Mouse (Mus musculus): ENCODE data around the gene Chia1. TPM values are rescaled to one million over a fixed set of nuclear protein-coding genes. Genes with fewer than 3 reads are reported as not detected.
"Not testable (repeated sequence)": the region's sequence is repeated elsewhere in the genome, so short reads cannot be mapped to it uniquely, and the experiment has no call there.

Chia1 gene
- polyA plus RNA-seq (2012; rRNA removed), result 0.62 and 0.76 TPM in 2 replicates

DNA sequence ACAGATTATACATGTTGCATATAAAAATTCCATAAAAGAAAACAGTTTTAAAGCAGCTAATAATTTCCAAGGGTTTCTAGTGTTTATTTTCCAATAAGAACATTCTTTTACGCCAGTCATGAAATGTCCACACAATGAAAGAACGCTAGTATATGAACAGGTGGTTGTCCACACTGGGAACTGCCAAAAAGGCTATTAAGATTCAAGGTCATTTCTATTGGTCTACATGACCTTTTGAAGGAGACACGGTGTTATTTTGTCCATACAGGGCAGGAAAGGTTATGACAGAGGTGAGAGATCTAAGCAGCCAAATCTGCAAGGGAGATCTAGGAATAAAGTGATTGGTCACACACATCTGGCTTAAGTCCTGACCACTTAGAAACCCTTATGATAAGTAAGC lies at the start of gene Chia1:
Gene Chia1 (plus strand): TSS at position 301 of the 400 bp plus-strand sequence.
- DNase-seq (ENCODE audit: low read depth), result no peak

DNA sequence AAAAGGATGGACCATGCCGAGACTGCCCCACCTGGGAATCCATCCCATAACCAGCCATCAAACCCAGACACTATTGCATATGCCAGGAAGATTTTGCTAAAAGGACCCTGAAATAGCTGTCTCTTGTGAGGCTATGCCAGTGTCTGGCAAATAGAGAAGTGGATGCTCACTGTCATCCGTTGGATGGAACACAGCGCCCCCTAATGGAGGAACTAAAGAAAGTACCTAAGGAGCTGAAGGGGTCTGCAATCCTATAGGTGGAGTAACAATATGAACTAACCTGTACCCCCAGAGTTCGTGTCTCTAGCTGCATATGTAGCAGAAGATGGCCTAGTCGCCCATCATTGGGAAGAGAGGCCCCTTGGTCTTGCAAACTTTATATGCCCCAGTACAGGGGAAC lies 45.3 kb upstream of the Chia1 start:
- DNase-seq (ENCODE audit: low read depth), result not testable (repeated sequence)

DNA sequence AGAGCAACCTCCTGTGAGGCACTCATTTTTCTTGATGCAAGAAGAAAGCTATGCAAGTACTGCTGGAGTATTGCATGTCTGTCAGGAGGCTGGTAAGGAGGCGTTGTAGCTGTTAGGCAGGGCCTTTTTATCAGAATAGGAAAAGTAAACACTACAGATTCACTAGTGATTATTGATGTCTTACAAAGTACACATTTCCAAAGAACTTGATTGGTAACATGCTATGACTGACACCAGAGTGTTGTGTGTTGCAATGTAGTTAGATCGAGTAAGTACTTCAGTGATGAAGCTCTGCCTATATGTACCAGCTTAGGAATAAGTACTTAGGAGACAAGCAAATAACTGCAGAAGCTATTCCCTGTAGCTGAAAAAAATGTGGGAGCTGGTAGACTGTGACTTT lies 42.0 kb upstream of the Chia1 start:
- DNase-seq (ENCODE audit: low read depth), result no peak

DNA sequence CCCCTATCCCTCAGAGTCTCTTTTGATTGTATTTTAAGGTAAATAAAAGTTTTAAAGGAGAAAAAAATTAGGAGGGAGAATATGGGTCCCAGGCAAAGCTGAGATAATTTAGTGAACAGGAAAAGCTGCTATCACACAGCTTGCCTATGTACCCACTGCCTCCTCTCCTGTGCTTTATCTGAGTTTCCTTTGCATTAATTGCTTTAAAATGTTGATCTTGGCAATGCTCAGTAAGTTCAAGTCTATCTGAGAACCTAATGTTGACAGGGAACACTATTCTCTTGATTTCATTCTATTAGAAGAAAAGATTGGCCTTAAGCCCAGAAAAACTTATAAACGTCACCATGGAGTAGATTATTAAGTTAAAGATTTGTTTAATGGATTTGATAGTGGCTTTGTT lies 38.2 kb upstream of the Chia1 start:
- DNase-seq (ENCODE audit: low read depth), result no peak

DNA sequence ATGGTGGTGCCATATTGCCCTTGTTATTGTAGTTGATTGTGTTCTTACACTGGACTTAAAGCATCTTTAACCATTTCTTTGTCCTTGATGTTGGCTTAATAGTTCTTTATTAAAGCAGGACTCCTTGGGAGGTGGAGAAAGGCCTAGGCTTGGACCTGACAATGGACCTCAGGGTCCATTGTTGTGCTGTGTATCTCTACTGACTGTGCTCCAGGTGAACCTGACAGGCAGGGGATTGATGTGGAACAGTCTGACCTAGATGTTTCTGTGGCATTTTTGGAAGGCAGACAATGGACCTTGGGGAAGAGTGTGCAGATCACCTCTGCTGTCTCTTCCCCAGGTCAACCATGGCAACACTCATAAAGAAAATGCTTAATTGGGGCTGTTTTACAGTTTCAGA lies 14.0 kb downstream of the Chia1 start:
- no peak for DNase-seq (ENCODE audit: low read depth)

DNA sequence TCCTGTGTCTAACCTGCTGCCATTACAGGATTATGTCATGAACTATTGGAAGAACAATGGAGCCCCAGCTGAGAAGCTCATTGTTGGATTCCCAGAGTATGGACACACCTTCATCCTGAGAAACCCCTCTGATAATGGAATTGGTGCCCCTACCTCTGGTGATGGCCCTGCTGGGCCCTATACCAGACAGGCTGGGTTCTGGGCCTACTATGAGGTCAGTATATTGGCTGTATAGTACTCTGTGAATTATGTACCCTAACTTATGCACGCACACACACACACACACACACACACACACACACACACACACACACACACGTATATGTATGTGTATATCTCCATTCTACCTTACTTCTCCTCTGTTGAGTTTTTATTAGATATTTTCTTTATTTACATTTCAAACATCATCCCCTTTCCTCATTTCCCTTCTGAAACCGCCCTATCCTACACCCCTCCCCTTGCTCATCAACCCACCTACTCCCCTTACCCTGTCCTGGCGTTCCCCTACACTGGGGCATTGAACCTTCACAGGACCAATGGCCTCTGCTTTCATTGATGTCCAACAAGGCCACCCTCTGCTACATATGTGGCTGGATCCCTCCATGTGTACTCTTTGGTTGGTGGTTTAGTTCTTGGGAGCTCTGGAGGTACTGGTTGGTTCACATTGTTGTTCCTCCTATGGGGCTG lies 15.9 kb downstream of the Chia1 start:
- DNase-seq (ENCODE audit: low read depth), result no peak

DNA sequence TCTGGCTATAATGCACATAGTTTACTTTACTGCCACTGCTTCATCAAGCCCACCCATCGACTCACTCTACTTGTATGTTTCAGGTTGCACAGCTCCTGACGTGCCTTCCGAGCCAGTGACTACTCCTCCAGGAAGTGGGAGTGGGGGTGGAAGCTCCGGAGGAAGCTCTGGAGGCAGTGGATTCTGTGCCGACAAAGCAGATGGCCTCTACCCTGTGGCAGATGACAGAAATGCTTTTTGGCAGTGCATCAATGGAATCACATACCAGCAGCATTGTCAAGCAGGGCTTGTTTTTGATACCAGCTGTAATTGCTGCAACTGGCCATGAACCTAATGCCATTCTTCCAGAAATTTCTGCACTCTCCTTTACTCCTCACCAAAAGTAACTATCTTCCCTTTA lies 18.7 kb downstream of the Chia1 start:
- no peak for DNase-seq (ENCODE audit: low read depth)

DNA sequence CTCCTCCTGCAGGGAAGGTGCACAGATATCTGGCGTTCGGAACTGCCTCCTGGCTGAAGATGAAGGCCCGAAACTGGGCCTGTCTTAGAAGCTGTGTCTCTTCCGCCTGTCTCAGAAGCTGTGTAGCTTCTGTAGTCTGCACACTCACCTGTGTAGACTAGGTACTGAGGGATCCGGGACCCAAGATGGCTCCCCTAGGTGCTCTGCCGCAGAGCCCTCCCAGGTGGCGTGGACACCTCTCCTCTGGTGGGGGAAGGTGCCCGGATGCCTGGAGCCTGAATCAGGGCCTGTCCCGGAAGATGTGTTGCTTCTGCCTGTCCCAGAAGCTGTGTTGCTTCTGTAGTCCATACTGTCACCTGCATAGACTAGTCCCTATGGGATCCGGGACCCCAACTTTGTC lies 31.1 kb downstream of the Chia1 start:
- no peak for DNase-seq (ENCODE audit: low read depth)

DNA sequence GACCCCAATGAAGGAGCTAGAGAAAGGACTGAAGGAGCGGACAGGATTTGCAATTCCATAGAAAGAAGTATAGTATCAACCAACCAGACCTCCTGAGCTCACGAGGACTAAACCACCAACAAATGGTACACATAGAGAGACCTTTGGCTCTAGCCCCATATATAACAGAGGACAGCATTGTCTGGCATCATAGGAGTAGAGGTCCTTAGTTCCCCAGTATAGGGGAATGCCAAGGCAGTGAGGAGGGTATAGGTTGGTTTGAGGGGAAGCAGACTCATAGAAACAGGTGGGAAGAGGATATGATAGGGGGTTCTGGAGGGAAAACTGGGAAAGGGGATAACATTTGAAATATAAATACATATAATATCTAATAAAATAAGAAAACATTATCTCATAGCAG lies 41.4 kb downstream of the Chia1 start:
- no peak for DNase-seq (ENCODE audit: low read depth)

DNA sequence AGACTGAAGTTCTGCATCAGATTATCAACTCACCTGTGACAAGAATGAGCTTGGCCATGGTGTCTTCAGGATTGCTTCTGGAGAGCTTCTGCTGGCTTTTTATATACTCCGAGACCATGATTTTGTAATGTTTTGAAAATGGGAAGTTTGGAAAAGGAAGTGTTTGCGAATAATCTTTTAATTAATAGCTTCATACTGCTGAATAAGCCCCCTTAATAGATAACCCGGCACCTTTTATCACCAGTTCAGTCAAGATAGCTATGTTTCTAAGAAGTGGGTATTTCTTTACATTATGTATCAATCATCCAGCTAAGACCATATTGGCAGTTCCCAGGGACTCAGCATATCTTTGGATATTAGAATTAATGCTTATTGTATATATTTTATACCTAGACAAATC lies 54.4 kb downstream of the Chia1 start, which contains the start of gene Chil3:
Gene Chil3 (minus strand): TSS at position 101 of the 400 bp plus-strand sequence.
- no peak for DNase-seq (ENCODE audit: low read depth)

DNA sequence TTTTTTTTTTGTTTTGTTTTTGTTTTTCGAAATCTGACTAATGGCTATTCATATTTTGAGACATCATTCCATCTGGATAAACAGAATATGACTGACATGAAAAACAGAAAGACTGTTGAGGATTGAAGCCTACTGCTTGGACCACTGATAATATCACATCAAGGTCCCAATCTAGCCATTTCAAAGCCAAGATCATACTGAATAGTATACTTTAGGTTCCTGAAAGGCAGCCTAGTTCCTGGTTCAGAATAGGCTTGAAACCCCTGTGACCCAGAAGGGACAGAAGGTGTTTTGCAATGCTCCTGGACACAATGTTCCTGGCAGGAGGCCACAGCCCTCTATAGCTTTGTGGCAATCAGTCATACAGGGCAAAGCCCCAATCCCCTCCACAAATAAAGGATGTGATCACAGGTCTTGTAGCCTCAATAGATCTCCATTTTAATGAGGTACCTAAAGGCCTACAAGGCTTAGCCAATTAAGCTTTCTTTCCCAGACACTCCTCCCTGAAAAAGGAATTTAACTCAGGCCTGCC lies 57.6 kb downstream of the Chia1 start:
- DNase-seq (ENCODE audit: low read depth), result peak; percentile 6

DNA sequence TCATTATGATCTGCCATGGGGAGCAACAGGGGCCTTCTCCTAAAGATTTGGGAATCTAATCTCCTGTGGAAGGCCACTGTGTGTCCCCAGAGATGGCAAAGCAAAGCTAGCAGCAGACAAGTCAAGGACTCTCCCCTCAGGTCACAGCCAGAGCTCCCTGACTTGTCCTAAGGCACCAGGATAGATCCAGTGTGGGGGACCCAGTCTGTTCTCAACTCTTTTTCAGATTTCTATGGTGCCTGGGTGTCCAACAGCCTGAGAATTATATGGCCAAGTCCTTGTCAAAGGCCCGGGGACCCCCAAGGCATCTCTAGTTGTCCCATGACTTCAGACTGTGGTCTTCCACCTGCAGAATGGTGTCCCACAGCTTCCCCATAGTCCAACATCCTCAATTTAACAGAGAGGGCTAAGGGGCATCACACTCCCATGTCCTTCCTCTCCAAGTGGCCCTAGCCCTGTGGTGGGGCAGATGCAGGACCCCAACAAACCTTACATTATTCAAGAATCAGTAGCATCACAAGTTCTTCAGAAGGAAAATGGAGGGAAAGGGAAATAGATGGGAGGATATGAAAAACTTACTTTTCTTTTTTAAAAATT lies 58.2 kb downstream of the Chia1 start:
- no peak for DNase-seq (ENCODE audit: low read depth)

DNA sequence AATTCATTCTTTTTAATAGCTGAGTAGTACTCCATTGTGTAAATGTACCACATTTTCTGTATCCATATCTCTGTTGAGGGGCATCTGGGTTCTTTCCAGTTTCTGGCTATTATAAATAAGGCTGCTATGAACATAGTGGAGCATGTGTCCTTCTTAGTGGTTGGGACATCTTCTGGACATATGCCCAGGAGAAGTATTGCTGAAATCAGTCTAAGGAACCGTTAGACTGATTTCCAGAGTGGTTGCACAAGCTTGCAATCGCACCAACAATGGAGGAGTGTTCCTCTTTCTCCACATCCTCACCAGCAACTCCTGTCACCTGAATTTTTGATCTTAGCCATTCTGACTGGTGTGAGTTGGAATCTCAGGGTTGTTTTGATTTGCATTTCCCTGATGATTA lies 59.5 kb downstream of the Chia1 start:
- peak; percentile 17 for DNase-seq (ENCODE audit: low read depth)

DNA sequence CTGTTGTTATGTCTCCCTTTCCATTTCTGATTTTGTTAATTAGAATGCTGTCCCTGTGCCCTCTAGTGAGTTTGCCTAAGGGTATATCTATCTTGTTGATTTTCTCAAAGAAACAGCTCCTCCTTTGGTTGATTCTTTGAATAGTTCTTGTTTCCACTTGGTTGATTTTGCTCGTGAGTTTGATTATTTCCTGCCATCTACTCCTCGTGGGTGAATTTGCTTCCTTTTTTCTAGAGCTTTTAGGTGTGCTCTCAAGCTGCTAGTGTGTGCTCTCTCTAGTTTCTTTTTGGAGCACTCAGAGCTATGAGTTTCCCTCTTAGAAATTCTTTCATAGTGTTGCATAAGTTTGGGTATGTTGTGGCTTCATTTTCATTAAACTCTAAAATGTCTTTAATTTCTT lies 61.9 kb downstream of the Chia1 start:
- DNase-seq (ENCODE audit: low read depth), result not testable (repeated sequence)

DNA sequence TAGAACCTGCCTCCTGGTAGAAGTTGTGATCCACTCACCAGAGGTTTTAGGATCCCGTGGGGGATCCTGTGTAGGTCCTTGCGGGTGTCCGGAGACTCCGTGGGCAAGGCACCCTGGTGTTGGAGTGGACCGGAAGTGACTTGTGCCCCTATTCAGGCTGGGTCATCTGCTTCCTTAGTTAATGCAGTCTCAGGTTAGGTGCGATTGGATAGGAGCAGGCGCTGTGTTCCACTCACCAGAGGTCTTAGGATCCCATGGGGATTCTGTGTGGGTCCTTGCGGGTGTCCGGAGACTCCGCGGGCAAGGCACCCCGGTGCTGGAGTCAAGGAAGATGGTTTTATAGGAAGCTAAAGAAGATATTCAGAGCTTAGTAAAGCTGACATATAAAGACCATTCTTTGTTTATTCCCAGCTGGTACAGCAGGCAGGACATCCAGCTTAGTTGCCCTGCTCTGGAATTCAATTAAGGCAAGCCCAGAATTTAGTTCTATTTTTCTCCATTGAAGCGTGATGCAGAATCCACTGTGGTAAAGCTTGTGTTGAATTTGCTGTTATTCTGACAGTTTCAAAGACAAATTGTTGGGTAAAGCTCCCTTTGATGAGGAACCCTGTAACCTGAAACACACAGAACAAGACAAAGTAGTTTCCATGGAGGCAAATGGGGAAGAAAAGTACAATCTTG lies 64.6 kb downstream of the Chia1 start:
- no peak for DNase-seq (ENCODE audit: low read depth)

Other genes starting within 250 kb of the Chia1 start
- gene Adora3, start 242.4 kb upstream of the Chia1 start, polyA plus RNA-seq (2012; rRNA removed), result 0.20 and 0.45 TPM in 2 replicates
- gene Tmigd3, start 242.3 kb upstream of the Chia1 start, polyA plus RNA-seq (2012; rRNA removed), result 0.88 and 1.6 TPM in 2 replicates
- 0.63 and 0.84 TPM in 2 replicates for gene I830077J02Rik, start 180.6 kb upstream of the Chia1 start, polyA plus RNA-seq (2012; rRNA removed)
- gene Wdr77, start 153.9 kb upstream of the Chia1 start, polyA plus RNA-seq (2012; rRNA removed), result 37.7 and 41.3 TPM in 2 replicates
- gene Atp5f1, start 153.1 kb upstream of the Chia1 start, polyA plus RNA-seq (2012; rRNA removed), result 112 and 124 TPM in 2 replicates
- gene Ovgp1, start 139.5 kb upstream of the Chia1 start, polyA plus RNA-seq (2012; rRNA removed), result 1.4 and 1.5 TPM in 2 replicates
- gene Pifo, start 98.6 kb upstream of the Chia1 start, polyA plus RNA-seq (2012; rRNA removed), result 0.92 and 2.3 TPM in 2 replicates
- 0.27 TPM in 1 of 2 replicates, not detected in the other for gene Chil5, start 80.4 kb upstream of the Chia1 start, polyA plus RNA-seq (2012; rRNA removed)
- 0.22 and 0.41 TPM in 2 replicates for gene Chil3, start 54.3 kb downstream of the Chia1 start, polyA plus RNA-seq (2012; rRNA removed)
- gene Chil4, start 106.3 kb downstream of the Chia1 start, polyA plus RNA-seq (2012; rRNA removed), result not detected in 2 replicates

All from gonadal fat pad, adult 2 months (tissue).